Comparison of ENCODE assay signal across 10 mouse cellular contexts in the genomic region with DNA sequence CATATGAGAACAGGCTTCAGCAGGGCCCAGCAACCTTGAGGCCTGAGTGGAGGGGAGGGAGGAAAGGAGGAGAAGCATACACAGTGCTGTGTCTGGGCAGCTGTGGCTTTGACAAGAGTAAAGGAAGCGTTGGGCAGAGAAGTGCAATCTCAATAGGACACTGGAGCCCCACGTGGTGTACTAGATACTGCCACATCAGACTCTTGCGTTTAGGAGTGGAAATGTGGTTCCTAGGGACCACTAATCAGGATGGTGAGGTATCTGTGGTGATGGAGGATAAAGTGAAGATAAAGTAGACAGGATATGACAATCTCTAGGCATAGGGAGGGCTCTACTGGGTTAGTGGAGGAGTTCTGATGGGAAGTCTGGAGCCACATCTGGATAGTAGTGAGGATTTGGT. TPM values are rescaled to one million over a fixed set of nuclear protein-coding genes. Genes with fewer than 3 reads are reported as not detected.
DNase-seq lines count a peak whose midpoint lies in the region; ATAC-seq and TF ChIP-seq lines count a peak whose summit lies in the region.
"Had no signal": no experiment of that assay in that cellular context is flagged by ENCODE, and none has a peak within 500 bp of the region (broad histone marks: within the 10 kb centered on the region; RNA-seq: fewer than 3 reads in every experiment).

No protein-coding gene starts in this region.

- no peak for TF ChIP-seq CTCF in bone marrow, adult 2 months (IDR thresholded peaks at IDR 0.05; ENCODE audit: control insufficient read depth, insufficient read depth, low read length)
- no peak for TF ChIP-seq CTCF in hindbrain, postnatal 0 days (IDR thresholded peaks at IDR 0.05; ENCODE audit: low read depth)

- peak overlapping the region; percentile 87 for H3K4me3 ChIP-seq in heart, embryonic 16.5 days (ENCODE audit: low read length)
- peak overlapping the region; percentile 21 for H3K4me3 ChIP-seq in bone marrow, adult 2 months (replicated peaks; ENCODE audit: control insufficient read depth, low read depth, low read length)
- H3K4me3 ChIP-seq in hindbrain, postnatal 0 days (ENCODE audit: low read length), result peak overlapping the region; percentile 76
- H3K4me3 ChIP-seq in midbrain, embryonic 15.5 days, result peak overlapping the region; percentile 85

- 33% methylated on average over 3 of the region's 3 CpGs for WGBS in heart, embryonic 16.5 days
- 2% methylated on average over 3 of the region's 3 CpGs for WGBS in bone marrow, adult 2 months
- 62% methylated on average over 3 of the region's 3 CpGs for WGBS in hindbrain, postnatal 0 days
- 73% methylated on average over 3 of the region's 3 CpGs for WGBS in midbrain, embryonic 15.5 days

- no peak for ATAC-seq in heart, embryonic 16.5 days (replicated peaks; ENCODE audit: extremely low read depth, insufficient read depth, low FRiP score)
- no peak for ATAC-seq in hindbrain, postnatal 0 days
- ATAC-seq in midbrain, embryonic 15.5 days (replicated peaks), result no peak

- no peak for TF ChIP-seq POLR2A in bone marrow, adult 2 months (IDR thresholded peaks at IDR 0.05; ENCODE audit: borderline replicate concordance, control insufficient read depth, low read depth, low read length)

- no peaks in the 10 kb centered on the region for H3K9me3 ChIP-seq in heart, embryonic 16.5 days (replicated peaks; ENCODE audit: control insufficient read depth, low read length)
- H3K9me3 ChIP-seq in hindbrain, postnatal 0 days (ENCODE audit: low read length), result no peaks in the 10 kb centered on the region
- no peaks in the 10 kb centered on the region for H3K9me3 ChIP-seq in midbrain, embryonic 15.5 days

- H3K4me2 ChIP-seq in heart, embryonic 16.5 days (ENCODE audit: low read depth, low read length), result peak overlapping the region; percentile 80
- peak overlapping the region; percentile 85 for H3K4me2 ChIP-seq in hindbrain, postnatal 0 days (ENCODE audit: low read depth, low read length)
- H3K4me2 ChIP-seq in midbrain, embryonic 15.5 days, result peak overlapping the region; percentile 83

- DNase-seq in heart, postnatal 4 days, result no peak
- DNase-seq in hindbrain, postnatal 0 days (ENCODE audit: low spot score), result no peak
- no peak for DNase-seq in right cerebral cortex, adult 18-20 months
- DNase-seq in spleen, postnatal 14 days (ENCODE audit: low spot score in 2 of 2), result no peak
- DNase-seq in ovary, postnatal 14 days (ENCODE audit: low spot score), result no peak
- DNase-seq: kidney, adult 18-20 months; thymus, adult 2 months had no signal

- H3K9ac ChIP-seq in heart, embryonic 16.5 days (ENCODE audit: low read length), result peak overlapping the region; percentile 87
- peak overlapping the region; percentile 76 for H3K9ac ChIP-seq in hindbrain, postnatal 0 days (replicated peaks; ENCODE audit: low read length)
- peak overlapping the region; percentile 77 for H3K9ac ChIP-seq in midbrain, embryonic 15.5 days

- H3K27me3 ChIP-seq in heart, embryonic 16.5 days (ENCODE audit: control insufficient read depth, insufficient read depth, low read length), result no peaks in the 10 kb centered on the region
- H3K27me3 ChIP-seq in hindbrain, postnatal 0 days (ENCODE audit: insufficient read depth, low read length), result no peaks in the 10 kb centered on the region
- H3K27me3 ChIP-seq in midbrain, embryonic 15.5 days (replicated peaks), result no peaks in the 10 kb centered on the region

- peaks cover 29% of the 10 kb centered on the region for H3K4me1 ChIP-seq in heart, embryonic 16.5 days (ENCODE audit: control insufficient read depth, insufficient read depth, low read length)
- peaks cover 6% of the 10 kb centered on the region; the same call in 1 of the 2 replicates for H3K4me1 ChIP-seq in bone marrow, adult 2 months (ENCODE audit: control insufficient read depth, insufficient read depth, low read length)
- H3K4me1 ChIP-seq in hindbrain, postnatal 0 days (ENCODE audit: insufficient read depth, low read length), result peaks cover 18% of the 10 kb centered on the region
- peaks cover 37% of the 10 kb centered on the region for H3K4me1 ChIP-seq in midbrain, embryonic 15.5 days

- H3K27ac ChIP-seq in heart, embryonic 16.5 days (ENCODE audit: low read length), result no peak overlapping the region
- peak overlapping the region; percentile 13; the same call in 1 of the 2 replicates for H3K27ac ChIP-seq in bone marrow, adult 2 months (ENCODE audit: control insufficient read depth, insufficient read depth, low read depth, low read length, poor library complexity)
- peak overlapping the region; percentile 91; the same call in 1 of the 2 replicates for H3K27ac ChIP-seq in hindbrain, postnatal 0 days
- no peak overlapping the region for H3K27ac ChIP-seq in midbrain, embryonic 15.5 days

- peaks cover 22% of the 10 kb centered on the region for H3K36me3 ChIP-seq in heart, embryonic 16.5 days (ENCODE audit: control insufficient read depth, insufficient read depth)
- H3K36me3 ChIP-seq in hindbrain, postnatal 0 days (ENCODE audit: insufficient read depth, low read length), result peaks cover 9% of the 10 kb centered on the region
- peaks cover 10% of the 10 kb centered on the region; the same call in 1 of the 2 replicates for H3K36me3 ChIP-seq in midbrain, embryonic 15.5 days (replicated peaks)

RNA-seq across cellular contexts. Expression of a gene that starts 1.0 kb away (rescaled TPM):
- polyA plus RNA-seq in heart, embryonic 16.5 days (2015; fragmentation: Nextera tagmentation; extraction: Ambion mirVana), result 10.5 and 13.2 TPM in 2 replicates
- 10 to 100 TPM; 18.5 to 21.0 TPM for total RNA-seq in heart, postnatal 4 days (2021)
- polyA plus RNA-seq in bone marrow, adult 2 months (2011; ENCODE audit: insufficient read depth, insufficient read length, low replicate concordance, missing spikeins), result 50.1 and 105 TPM in 2 replicates
- total RNA-seq in hindbrain, postnatal 0 days (2014; rRNA removed), result 14.8 and 15.3 TPM in 2 replicates
- 10.9 and 11.8 TPM in 2 replicates for polyA plus RNA-seq in hindbrain, postnatal 0 days (2015; fragmentation: Nextera tagmentation; extraction: Ambion mirVana)
- 17.1 and 20.8 TPM in 2 replicates for polyA plus RNA-seq in midbrain, embryonic 15.5 days (2015; fragmentation: Nextera tagmentation; extraction: Ambion mirVana)

RNA-seq across cellular contexts. Expression of a gene that starts 4.5 kb away (rescaled TPM):
- 105 and 110 TPM in 2 replicates for polyA plus RNA-seq in heart, embryonic 16.5 days (2015; fragmentation: Nextera tagmentation; extraction: Ambion mirVana)
- 10 to 100 TPM; 49.5 to 54.6 TPM for total RNA-seq in heart, postnatal 4 days (2021)
- 84.1 and 99.0 TPM in 2 replicates for polyA plus RNA-seq in bone marrow, adult 2 months (2011; ENCODE audit: insufficient read depth, insufficient read length, low replicate concordance, missing spikeins)
- 115 and 123 TPM in 2 replicates for total RNA-seq in hindbrain, postnatal 0 days (2014; rRNA removed)
- polyA plus RNA-seq in hindbrain, postnatal 0 days (2015; fragmentation: Nextera tagmentation; extraction: Ambion mirVana), result 134 and 142 TPM in 2 replicates
- polyA plus RNA-seq in midbrain, embryonic 15.5 days (2015; fragmentation: Nextera tagmentation; extraction: Ambion mirVana), result 87.3 and 92.1 TPM in 2 replicates

RNA-seq across cellular contexts. Expression of a gene that starts 21.7 kb away (rescaled TPM):
- polyA plus RNA-seq in heart, embryonic 16.5 days (2015; fragmentation: Nextera tagmentation; extraction: Ambion mirVana), result 58.8 and 63.9 TPM in 2 replicates
- total RNA-seq in heart, postnatal 4 days (2021), result 10 to 100 TPM; 53.1 to 59.1 TPM
- 42.9 and 74.7 TPM in 2 replicates for polyA plus RNA-seq in bone marrow, adult 2 months (2011; ENCODE audit: insufficient read depth, insufficient read length, low replicate concordance, missing spikeins)
- total RNA-seq in hindbrain, postnatal 0 days (2014; rRNA removed), result 24.8 and 38.6 TPM in 2 replicates
- polyA plus RNA-seq in hindbrain, postnatal 0 days (2015; fragmentation: Nextera tagmentation; extraction: Ambion mirVana), result 32.1 and 35.5 TPM in 2 replicates
- polyA plus RNA-seq in midbrain, embryonic 15.5 days (2015; fragmentation: Nextera tagmentation; extraction: Ambion mirVana), result 54.7 and 55.7 TPM in 2 replicates

RNA-seq across cellular contexts. Expression of a gene that starts 25.4 kb away (rescaled TPM):
- 5.3 and 5.7 TPM in 2 replicates for polyA plus RNA-seq in heart, embryonic 16.5 days (2015; fragmentation: Nextera tagmentation; extraction: Ambion mirVana)
- not detected for total RNA-seq in heart, postnatal 4 days (2021)
- polyA plus RNA-seq in bone marrow, adult 2 months (2011; ENCODE audit: insufficient read depth, insufficient read length, low replicate concordance, missing spikeins), result 1.8 TPM in 1 of 2 replicates, not detected in the other
- total RNA-seq in hindbrain, postnatal 0 days (2014; rRNA removed), result 2.5 and 7.0 TPM in 2 replicates
- 3.8 and 3.9 TPM in 2 replicates for polyA plus RNA-seq in hindbrain, postnatal 0 days (2015; fragmentation: Nextera tagmentation; extraction: Ambion mirVana)
- 1.1 and 1.2 TPM in 2 replicates for polyA plus RNA-seq in midbrain, embryonic 15.5 days (2015; fragmentation: Nextera tagmentation; extraction: Ambion mirVana)

RNA-seq across cellular contexts. Expression of a gene that starts 33.7 kb away (rescaled TPM):
- 74.4 and 75.1 TPM in 2 replicates for polyA plus RNA-seq in heart, embryonic 16.5 days (2015; fragmentation: Nextera tagmentation; extraction: Ambion mirVana)
- total RNA-seq in heart, postnatal 4 days (2021), result 10 to 100 TPM; 63.4 to 65.0 TPM
- 57.3 and 106 TPM in 2 replicates for polyA plus RNA-seq in bone marrow, adult 2 months (2011; ENCODE audit: insufficient read depth, insufficient read length, low replicate concordance, missing spikeins)
- total RNA-seq in hindbrain, postnatal 0 days (2014; rRNA removed), result 58.5 and 68.0 TPM in 2 replicates
- 52.6 and 58.8 TPM in 2 replicates for polyA plus RNA-seq in hindbrain, postnatal 0 days (2015; fragmentation: Nextera tagmentation; extraction: Ambion mirVana)
- 63.3 and 70.0 TPM in 2 replicates for polyA plus RNA-seq in midbrain, embryonic 15.5 days (2015; fragmentation: Nextera tagmentation; extraction: Ambion mirVana)

Comparison
In these comparisons a context has a peak if more than half of its experiments do, and no peak if none do; other contexts are left out.
1. H3K27ac ChIP-seq: peak in bone marrow, adult 2 months (single experiment) and hindbrain, postnatal 0 days (single experiment); none in heart, embryonic 16.5 days (single experiment) and midbrain, embryonic 15.5 days (single experiment).
2. H3K4me3 ChIP-seq: peak in every context shown above with its lines; median percentile 87 in heart, embryonic 16.5 days; 85 in midbrain, embryonic 15.5 days; 76 in hindbrain, postnatal 0 days; 21 in bone marrow, adult 2 months.
3. Peak in every context shown above with its lines, with median percentiles within 50 percentile points of each other: H3K4me2 ChIP-seq and H3K9ac ChIP-seq.